Mouse (Mus musculus) layer of hippocampus, adult 9-10 months (tissue): ENCODE measurements at regions not wholly inside any gene's neighbourhood (a gene's known extent, or its start where the extent isn't known, plus 50 kb on each side); places are given as distances from the start of the nearest gene placed in this dataset.
"Not testable (repeated sequence)": the region's sequence is repeated elsewhere in the genome, so short reads cannot be mapped to it uniquely, and the experiment has no call there.

Source experiments
- DNase-seq: peaks from one replicate; pipeline ENCODE4 v3.0.0; 2022; ENCODE audit warnings: low spot score

- peak; percentile 7 for DNase-seq
Observed at GRCm38 (mm10) chr11:40510325-40511239, 184.4 kb downstream of the Mat2b start.

GRCm38 (mm10) chr11:40491599-40491998 lies 203.4 kb downstream of the Mat2b start:
- DNase-seq: no peak

- DNase-seq: not testable (repeated sequence)
Observed at GRCm38 (mm10) chr11:40478171-40478570, 216.8 kb downstream of the Mat2b start.

GRCm38 (mm10) chr11:40477294-40477693 lies 217.7 kb downstream of the Mat2b start:
- DNase-seq: no peak

GRCm38 (mm10) chr11:40469080-40469705 lies 225.8 kb downstream of the Mat2b start:
- peak; percentile 49 for DNase-seq

- DNase-seq: no peak
Observed at GRCm38 (mm10) chr11:40456571-40456970, 238.4 kb downstream of the Mat2b start.

DNA sequence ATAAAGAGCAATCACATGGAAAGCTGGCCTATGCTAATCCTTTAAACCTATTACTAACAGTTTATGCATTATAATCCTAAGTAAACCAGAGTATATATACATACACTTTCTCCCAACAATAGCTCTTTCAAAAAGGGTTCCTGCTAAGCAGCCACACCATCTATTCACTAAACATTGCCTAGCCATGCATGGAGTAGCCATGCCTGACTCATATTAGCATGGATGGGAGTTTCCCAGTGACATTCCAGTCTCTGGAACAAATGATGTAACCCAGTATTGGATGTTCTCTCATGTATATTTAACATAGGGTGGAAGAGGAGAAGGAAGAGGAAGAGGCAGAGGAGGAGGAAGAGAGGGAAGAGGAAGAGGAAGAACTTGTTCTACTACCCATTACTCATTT lies 240.0 kb downstream of the Mat2b start:
- DNase-seq: not testable (repeated sequence)

GRCm38 (mm10) chr11:40446846-40447245 lies 248.2 kb downstream of the Mat2b start:
- DNase-seq: no peak

DNA sequence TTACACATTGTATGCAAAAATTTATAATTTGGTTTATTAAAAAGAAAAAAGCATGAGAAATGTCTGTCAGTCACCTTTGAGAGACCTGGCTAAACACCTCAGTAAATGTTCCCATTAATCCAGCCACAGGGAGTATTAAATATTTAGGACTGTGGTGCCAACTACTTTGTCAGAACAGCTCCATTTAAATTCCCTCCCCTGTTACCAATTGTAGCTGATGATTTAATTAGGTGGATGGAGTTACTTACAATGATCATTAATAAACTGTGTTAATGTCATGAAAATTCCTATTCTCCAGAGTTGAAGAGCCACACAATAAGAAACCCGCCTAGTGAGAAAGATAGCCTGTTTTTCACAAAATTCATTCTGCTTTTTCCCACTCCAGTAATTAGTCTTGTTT lies 261.0 kb downstream of the Mat2b start:
- no peak for DNase-seq

DNA sequence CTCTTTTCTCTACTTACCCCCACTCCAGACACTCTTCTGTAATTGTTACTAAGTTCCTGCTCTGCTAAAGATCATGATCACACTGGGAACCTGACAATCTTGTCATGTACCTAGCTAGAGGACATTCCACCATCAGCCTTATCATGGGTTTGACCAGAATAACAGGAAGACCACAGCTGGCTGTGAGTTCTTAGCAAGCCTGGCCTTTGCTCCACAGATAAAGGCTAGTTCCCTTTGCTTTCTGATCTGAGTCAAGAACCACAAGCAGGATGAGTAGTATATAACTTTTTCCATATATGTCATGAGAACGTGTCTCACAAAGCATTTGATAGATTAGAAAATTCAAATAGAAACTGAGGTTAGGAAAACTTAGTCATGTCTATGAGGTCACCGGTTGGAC lies 266.1 kb downstream of the Mat2b start:
- no peak for DNase-seq

- no peak for DNase-seq
Observed at GRCm38 (mm10) chr11:40424316-40424715, 270.7 kb downstream of the Mat2b start.

- DNase-seq: no peak
Observed at GRCm38 (mm10) chr11:40407571-40407970, 287.4 kb downstream of the Mat2b start.

DNA sequence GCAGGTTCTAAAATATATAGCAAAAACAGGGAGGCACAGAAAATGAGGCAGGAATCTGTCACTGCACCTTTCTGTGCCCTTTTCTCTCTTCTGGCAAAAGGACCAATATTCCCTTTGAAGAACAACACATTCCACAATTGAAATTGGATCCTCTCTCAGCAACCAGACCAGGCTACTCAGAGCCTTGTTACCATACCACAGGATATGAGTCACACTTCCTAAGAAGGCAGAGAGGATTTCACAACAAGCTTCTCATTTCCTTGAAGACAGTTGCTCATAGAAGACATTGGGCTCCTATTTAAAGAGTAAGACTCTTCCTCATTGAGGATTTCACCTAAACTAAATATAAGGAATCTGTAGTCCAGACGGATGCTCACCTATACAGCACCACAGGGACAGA lies 292.8 kb downstream of the Mat2b start:
- no peak for DNase-seq

GRCm38 (mm10) chr11:40397453-40398104 lies 297.4 kb downstream of the Mat2b start:
- DNase-seq: no peak

DNA sequence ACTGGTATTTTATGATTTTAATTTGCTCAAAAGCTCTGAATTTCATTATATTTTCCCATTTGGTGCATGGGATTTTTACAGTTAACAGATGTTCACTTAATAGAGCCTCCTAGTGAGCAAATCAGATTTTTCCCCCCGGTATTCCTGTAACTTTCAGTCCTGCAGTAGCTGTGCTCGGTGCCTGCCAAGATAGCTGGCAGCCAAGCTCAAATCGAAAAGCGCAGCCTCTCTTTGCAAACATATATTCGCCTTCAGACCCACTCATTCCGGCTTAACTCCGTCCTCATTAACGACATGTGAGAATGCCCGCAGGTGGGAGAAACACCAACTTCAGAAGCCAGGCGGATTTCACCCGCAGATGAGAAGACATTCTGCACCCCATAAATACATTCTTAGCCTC lies 299.7 kb downstream of the Mat2b start:
- no peak for DNase-seq

DNA sequence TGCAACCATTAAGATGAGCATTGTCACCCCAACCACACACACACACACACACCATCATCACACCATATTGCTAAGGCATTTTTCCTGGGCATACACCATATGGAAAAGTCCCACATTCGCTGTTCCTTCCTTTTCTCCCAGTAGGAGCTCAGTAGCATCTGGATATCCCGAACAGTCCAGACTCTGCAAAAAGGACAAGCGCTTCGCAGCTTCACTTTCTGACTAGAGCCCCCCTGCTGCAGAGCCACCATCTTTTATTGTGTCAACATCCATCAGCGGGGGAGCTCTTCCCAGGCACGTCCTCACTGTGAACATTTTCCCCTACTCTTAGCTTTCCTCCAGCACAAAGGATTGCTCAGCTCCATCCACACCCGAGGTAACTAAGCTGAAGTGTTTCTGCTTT lies 300.1 kb downstream of the Mat2b start:
- no peak for DNase-seq

DNA sequence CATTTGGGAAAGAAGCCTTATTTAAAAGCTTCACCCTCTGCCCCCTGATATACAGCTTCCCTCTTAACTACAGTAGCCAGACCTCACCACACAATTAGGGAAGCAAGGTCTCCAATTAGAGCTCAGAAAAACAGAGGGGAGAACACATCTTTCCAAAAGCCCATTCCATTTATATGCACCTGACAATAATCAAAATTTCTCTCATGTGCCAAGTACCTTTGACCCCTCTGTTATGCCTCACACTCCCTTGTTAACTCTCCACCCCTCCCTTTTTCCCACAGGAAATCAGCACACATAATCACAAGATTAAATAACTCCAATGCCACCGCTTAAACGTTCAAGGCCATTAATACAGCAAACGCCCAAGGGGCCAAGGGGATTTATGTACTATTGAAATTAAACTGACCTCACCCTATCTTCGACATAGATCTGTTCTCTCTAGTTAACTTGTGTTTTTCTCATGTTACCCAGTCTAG lies 300.7 kb downstream of the Mat2b start:
- no peak for DNase-seq

- no peak for DNase-seq
Observed at GRCm38 (mm10) chr11:40380696-40381095, 314.3 kb downstream of the Mat2b start.

DNA sequence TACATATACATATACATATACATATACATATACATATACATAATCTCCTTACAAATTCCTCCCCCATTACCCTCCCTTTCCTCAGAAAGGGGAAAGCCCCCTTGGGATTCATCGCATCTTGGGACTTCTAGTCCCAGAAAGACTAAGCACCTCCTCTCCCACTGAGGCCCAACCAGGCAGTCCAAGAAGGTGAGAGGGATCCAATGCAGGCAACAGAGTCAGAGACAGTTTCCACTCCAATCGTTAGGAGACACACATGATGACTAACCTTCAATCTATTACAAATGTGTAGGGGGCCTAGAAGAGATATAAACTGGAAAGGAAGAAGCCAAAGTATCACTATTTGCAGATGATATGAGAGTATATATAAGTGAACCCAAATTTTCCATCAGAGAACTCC lies 323.3 kb downstream of the Mat2b start:
- no peak for DNase-seq

DNA sequence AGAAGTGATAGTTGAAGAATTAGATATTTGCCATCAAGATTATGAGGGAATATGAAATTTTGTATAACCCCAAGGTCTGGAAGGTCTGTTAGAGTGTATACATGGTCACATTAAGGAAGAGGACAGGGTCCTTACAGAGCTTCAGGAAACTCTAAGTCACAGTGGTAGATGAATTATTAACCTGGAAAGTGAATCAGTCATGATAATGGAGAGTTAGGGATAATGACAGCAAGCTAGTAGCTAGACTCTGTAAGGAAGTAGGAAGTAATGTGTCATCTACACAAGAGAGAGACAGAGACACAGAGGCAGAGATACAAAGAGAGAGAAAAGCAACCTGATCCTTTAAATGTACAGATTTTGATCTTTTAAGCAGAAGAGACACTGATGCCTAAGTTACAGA lies 328.4 kb downstream of the Mat2b start:
- DNase-seq: no peak

DNA sequence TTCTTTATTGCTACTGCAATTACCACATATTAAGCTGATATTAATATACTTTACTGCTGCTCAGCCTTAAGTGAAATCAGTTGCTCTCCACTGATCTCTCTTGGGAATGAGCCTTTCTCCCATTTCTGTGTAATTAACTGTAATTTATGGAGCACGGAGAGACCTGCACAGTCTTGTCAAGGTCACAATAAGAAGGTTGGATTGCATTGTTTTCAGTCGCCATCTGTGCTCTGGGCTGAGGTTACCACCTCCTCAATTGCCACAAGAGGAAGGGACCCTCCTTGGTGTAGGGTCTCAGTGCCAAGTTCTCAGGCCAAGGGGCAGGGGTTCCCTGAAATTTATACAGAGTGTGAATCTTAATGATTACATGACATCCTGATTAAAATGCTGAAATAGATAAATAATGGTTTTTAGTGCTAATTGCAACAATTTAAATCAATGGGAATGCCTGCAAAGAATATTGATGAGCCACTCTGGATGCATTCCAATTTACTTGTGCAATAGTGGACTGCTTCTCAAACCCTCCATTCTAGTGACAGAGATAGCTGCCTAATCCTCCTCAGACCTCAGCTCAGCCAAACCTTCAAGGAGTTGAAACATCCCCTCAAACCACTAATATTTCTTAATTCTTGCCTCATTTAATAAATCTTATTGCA lies 332.3 kb downstream of the Mat2b start:
- DNase-seq: no peak
